Mouse (Mus musculus) stomach, embryonic 15.5 days (tissue): ENCODE results near the gene Mllt6. TPM values are rescaled to one million over a fixed set of nuclear protein-coding genes. Genes with fewer than 3 reads are reported as not detected.
"Not testable (repeated sequence)": the region's sequence is repeated elsewhere in the genome, so short reads cannot be mapped to it uniquely, and the experiment has no call there.

ENCODE experiments used
- ATAC-seq: fragments of 200-750 bp; cut with Nextera tagmentation; 2 replicates; pipeline ENCODE4 v1.8.0; 2017; ENCODE audit warnings: low read depth, moderate number of reproducible peaks, moderate TSS enrichment; ENCODE audit not compliant: insufficient read depth, low FRiP score
- H3K27ac ChIP-seq: fragments of 300-500 bp; sonication (generic); 2 replicates; pipeline ENCODE4 v1.5.1; 2015; ENCODE audit warnings: mild to moderate bottlenecking, inconsistent platforms
- H3K27me3 ChIP-seq: fragments of 300-500 bp; sonication (generic); replicated peaks from 2 replicates; pipeline ENCODE4 v1.6.1; 2015; ENCODE audit warnings: inconsistent platforms
- H3K36me3 ChIP-seq: fragments of 300-500 bp; sonication (generic); 2 replicates; pipeline ENCODE4 v1.6.1; 2015; ENCODE audit warnings: inconsistent platforms
- H3K4me1 ChIP-seq: fragments of 300-500 bp; sonication (generic); 2 replicates; pipeline ENCODE4 v1.6.1; 2015; ENCODE audit warnings: inconsistent platforms
- H3K4me2 ChIP-seq: fragments of 300-500 bp; sonication (generic); 2 replicates; pipeline ENCODE4 v1.6.1; 2015; ENCODE audit warnings: mild to moderate bottlenecking, inconsistent platforms
- H3K4me3 ChIP-seq: fragments of 300-500 bp; sonication (generic); replicated peaks from 2 replicates; pipeline ENCODE4 v1.5.1; 2015; ENCODE audit warnings: inconsistent platforms
- H3K9ac ChIP-seq: fragments of 300-500 bp; sonication (generic); 2 replicates; pipeline ENCODE4 v1.6.1; 2015; ENCODE audit warnings: inconsistent platforms
- H3K9me3 ChIP-seq: fragments of 300-500 bp; sonication (generic); 2 replicates; pipeline ENCODE4 v1.6.1; 2016; ENCODE audit warnings: inconsistent platforms
- WGBS: fragments of 180-500 bp; shearing (Covaris S2); methylation state at CpG from one replicate; pipeline ENCODE4 v1.1.7; 2015; 5-methylcytosine and 5-hydroxymethylcytosine counted together
- polyA plus RNA-seq: library from polyadenylated mRNA; unstranded; fragments of >200 nt; fragmentation: Nextera tagmentation; extraction: Ambion mirVana; gene quantifications from 2 replicates; pipeline ENCODE4 v1.2.1, GENCODE M21; 2015

The Mllt6 gene
- polyA plus RNA-seq, 1 experiment from 2014 or later: 2.2 TPM

- H3K4me3 ChIP-seq: peak overlapping the region; percentile 66
- peak; percentile 48 for ATAC-seq
- H3K36me3 ChIP-seq: no peaks in the 10 kb centered on the region
- no peak overlapping the region for H3K27ac ChIP-seq
- peak overlapping the region; percentile 29 for H3K9ac ChIP-seq
- peaks cover 24% of the 10 kb centered on the region for H3K4me1 ChIP-seq
- peaks cover 72% of the 10 kb centered on the region for H3K27me3 ChIP-seq
- peak overlapping the region; percentile 90 for H3K4me2 ChIP-seq
- H3K9me3 ChIP-seq: no peaks in the 10 kb centered on the region
- WGBS: under 1% methylated on average over 91 of the region's 106 CpGs
Measured at GRCm38 (mm10) chr11:97628568-97629518, 34.4 kb upstream of the Mllt6 start.

- Histone ChIP-seq H3K9me3 (no peaks in the 10 kb centered on the region), H3K4me1 (peaks cover 24% of the 10 kb centered on the region), H3K36me3 (no peaks in the 10 kb centered on the region), H3K4me3 (peak within 1 kb of the TSS; percentile 66), H3K4me2 (peak within 1 kb of the TSS; percentile 90), H3K9ac (peak within 1 kb of the TSS; percentile 29), H3K27me3 (peaks cover 68% of the 10 kb centered on the region), H3K27ac (no peak within 1 kb of the TSS)
- WGBS: under 1% methylated on average over 44 of the region's 47 CpGs
- peak; percentile 85 for ATAC-seq
Measured at GRCm38 (mm10) chr11:97629576-97629975, 33.6 kb upstream of the Mllt6 start, which contains the start of gene Epop. Gene Epop, minus strand, starts transcription at chr11:97629702.

GRCm38 (mm10) chr11:97631046-97631445, 32.2 kb upstream of the Mllt6 start:
- ATAC-seq: no peak
- no peak overlapping the region for H3K9ac ChIP-seq
- no peak overlapping the region for H3K4me2 ChIP-seq
- H3K27ac ChIP-seq: no peak overlapping the region
- H3K36me3 ChIP-seq: no peaks in the 10 kb centered on the region
- H3K9me3 ChIP-seq: no peaks in the 10 kb centered on the region
- peaks cover 24% of the 10 kb centered on the region for H3K4me1 ChIP-seq
- WGBS: 43% methylated on average over 2 of the region's 2 CpGs
- H3K4me3 ChIP-seq: no peak overlapping the region
- H3K27me3 ChIP-seq: peaks cover 53% of the 10 kb centered on the region

- Histone ChIP-seq H3K36me3 (no peaks in the 10 kb centered on the region), H3K27me3 (peaks cover 49% of the 10 kb centered on the region), H3K27ac (no peak overlapping the region), H3K9ac (no peak overlapping the region), H3K9me3 (no peaks in the 10 kb centered on the region), H3K4me3 (no peak overlapping the region), H3K4me2 (no peak overlapping the region), H3K4me1 (peaks cover 24% of the 10 kb centered on the region)
- WGBS: 27% methylated on average over 5 of the region's 5 CpGs
- ATAC-seq: no peak
Measured at GRCm38 (mm10) chr11:97631500-97631899, 31.7 kb upstream of the Mllt6 start.

- Histone ChIP-seq H3K9ac (no peak overlapping the region), H3K36me3 (no peaks in the 10 kb centered on the region), H3K4me1 (peaks cover 24% of the 10 kb centered on the region), H3K4me3 (no peak overlapping the region), H3K4me2 (no peak overlapping the region), H3K9me3 (no peaks in the 10 kb centered on the region), H3K27ac (no peak overlapping the region), H3K27me3 (peaks cover 46% of the 10 kb centered on the region)
- WGBS: 6% methylated on average over 12 of the region's 12 CpGs
- ATAC-seq: no peak
Measured at GRCm38 (mm10) chr11:97631938-97632337, 31.3 kb upstream of the Mllt6 start.

GRCm38 (mm10) chr11:97632440-97632839, 30.8 kb upstream of the Mllt6 start:
- Histone ChIP-seq H3K27me3 (peaks cover 41% of the 10 kb centered on the region), H3K4me1 (peaks cover 23% of the 10 kb centered on the region)
- not testable (repeated sequence) for H3K27ac ChIP-seq, ATAC-seq, H3K36me3 ChIP-seq, H3K9ac ChIP-seq, H3K4me2 ChIP-seq, H3K4me3 ChIP-seq, H3K9me3 ChIP-seq
- 83% methylated on average over 4 of the region's 4 CpGs for WGBS

GRCm38 (mm10) chr11:97635468-97636019, 27.7 kb upstream of the Mllt6 start:
- no peak overlapping the region for H3K27ac ChIP-seq
- no peak for ATAC-seq
- no peak overlapping the region for H3K9ac ChIP-seq
- WGBS: 56% methylated on average over 11 of the region's 11 CpGs
- no peak overlapping the region for H3K4me3 ChIP-seq
- H3K36me3 ChIP-seq: no peaks in the 10 kb centered on the region
- peaks cover 13% of the 10 kb centered on the region for H3K27me3 ChIP-seq
- H3K9me3 ChIP-seq: no peaks in the 10 kb centered on the region
- no peaks in the 10 kb centered on the region for H3K4me1 ChIP-seq
- no peak overlapping the region for H3K4me2 ChIP-seq

- Histone ChIP-seq H3K27ac (no peak overlapping the region), H3K4me2 (no peak overlapping the region), H3K9ac (no peak overlapping the region), H3K4me3 (no peak overlapping the region), H3K36me3 (no peaks in the 10 kb centered on the region), H3K27me3 (no peaks in the 10 kb centered on the region), H3K9me3 (no peaks in the 10 kb centered on the region), H3K4me1 (no peaks in the 10 kb centered on the region)
- WGBS: 51% methylated on average over 8 of the region's 8 CpGs
- ATAC-seq: no peak
Measured at GRCm38 (mm10) chr11:97641668-97642067, 21.5 kb upstream of the Mllt6 start.

GRCm38 (mm10) chr11:97642746-97643145, 20.5 kb upstream of the Mllt6 start:
- no peak overlapping the region for H3K27ac ChIP-seq
- H3K36me3 ChIP-seq: no peaks in the 10 kb centered on the region
- ATAC-seq: no peak
- no peaks in the 10 kb centered on the region for H3K27me3 ChIP-seq
- 54% methylated on average over 2 of the region's 2 CpGs for WGBS
- H3K4me3 ChIP-seq: no peak overlapping the region
- H3K4me1 ChIP-seq: no peaks in the 10 kb centered on the region
- no peaks in the 10 kb centered on the region for H3K9me3 ChIP-seq
- H3K4me2 ChIP-seq: no peak overlapping the region
- H3K9ac ChIP-seq: no peak overlapping the region

- Histone ChIP-seq H3K4me2 (no peak overlapping the region), H3K9me3 (no peaks in the 10 kb centered on the region), H3K4me1 (no peaks in the 10 kb centered on the region), H3K4me3 (no peak overlapping the region), H3K27ac (no peak overlapping the region), H3K36me3 (no peaks in the 10 kb centered on the region), H3K9ac (no peak overlapping the region), H3K27me3 (no peaks in the 10 kb centered on the region)
- 74% methylated on average over 8 of the region's 8 CpGs for WGBS
- ATAC-seq: no peak
Measured at GRCm38 (mm10) chr11:97643380-97644055, 19.7 kb upstream of the Mllt6 start.

GRCm38 (mm10) chr11:97644834-97645233, 18.4 kb upstream of the Mllt6 start:
- WGBS: 5% methylated on average over 6 of the region's 6 CpGs
- no peak for ATAC-seq
- no peaks in the 10 kb centered on the region for H3K27me3 ChIP-seq
- no peaks in the 10 kb centered on the region for H3K36me3 ChIP-seq
- H3K27ac ChIP-seq: no peak overlapping the region
- H3K9me3 ChIP-seq: no peaks in the 10 kb centered on the region
- H3K9ac ChIP-seq: no peak overlapping the region
- H3K4me1 ChIP-seq: no peaks in the 10 kb centered on the region
- no peak overlapping the region for H3K4me2 ChIP-seq
- H3K4me3 ChIP-seq: no peak overlapping the region

- not testable (repeated sequence) for H3K4me2 ChIP-seq, H3K36me3 ChIP-seq, ATAC-seq, H3K4me1 ChIP-seq, H3K27ac ChIP-seq, H3K9me3 ChIP-seq, H3K27me3 ChIP-seq, H3K9ac ChIP-seq, H3K4me3 ChIP-seq
- 77% methylated on average over 4 of the region's 4 CpGs for WGBS
Measured at GRCm38 (mm10) chr11:97648541-97648940, 14.7 kb upstream of the Mllt6 start.
